Mouse (Mus musculus): ENCODE data around the gene Psap.
A peak's percentile ranks its signal among the peaks of the same experiment; 100 is the strongest.

The Psap gene

DNA sequence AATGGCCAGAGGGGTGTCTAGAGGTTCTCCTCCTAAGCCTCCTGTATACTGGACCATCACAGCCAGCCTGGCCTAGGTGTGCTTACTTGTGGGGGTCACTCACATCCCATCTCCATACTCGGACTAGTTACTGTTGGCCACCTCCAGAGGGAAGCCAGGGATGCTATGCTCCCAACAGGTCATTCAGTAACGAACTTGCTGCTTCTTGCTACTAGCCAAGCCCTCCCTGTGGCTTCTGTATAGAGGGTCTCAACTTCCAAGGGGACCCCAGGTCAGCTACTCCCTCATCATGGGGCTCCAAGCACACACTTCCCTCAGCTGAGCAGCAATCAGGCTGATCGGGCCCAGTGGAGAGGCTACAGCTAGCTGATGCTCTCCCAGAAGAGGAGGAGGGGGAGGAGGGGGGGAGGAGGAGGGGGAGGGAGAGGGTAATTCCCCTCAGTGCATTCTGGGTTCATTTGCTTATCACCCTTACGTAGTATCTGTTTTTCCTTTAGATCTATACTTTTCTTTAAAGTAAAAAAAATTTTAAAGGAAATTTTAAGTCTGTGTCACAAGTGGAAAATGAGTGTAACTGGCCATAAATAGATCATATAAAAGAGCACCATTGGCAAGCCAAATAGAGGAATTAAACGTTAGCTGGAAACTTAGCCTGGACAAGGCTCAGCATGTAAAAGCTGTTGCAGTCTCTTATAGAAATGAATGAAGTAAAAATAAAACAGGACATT lies 72.8 kb downstream of the Psap start:
- no peak for DNase-seq

DNA sequence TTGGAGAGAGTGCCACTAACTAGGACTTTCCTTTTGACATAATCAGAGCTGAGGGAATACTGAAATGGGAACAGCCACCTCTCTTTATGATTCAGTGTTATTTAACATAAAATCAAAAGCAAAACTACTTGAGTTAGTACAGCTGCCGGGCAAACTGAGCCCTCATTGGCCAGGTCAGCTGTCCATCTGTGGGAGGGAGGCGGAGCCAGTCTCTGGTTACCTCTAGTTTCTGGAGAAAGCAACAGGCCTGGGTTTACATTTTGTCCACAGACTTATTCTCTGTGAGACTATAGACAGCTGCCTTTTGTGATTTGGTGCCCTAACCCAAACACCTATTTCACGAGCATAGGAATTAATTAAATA lies 73.4 kb downstream of the Psap start:
- DNase-seq: peak; percentile 96

DNA sequence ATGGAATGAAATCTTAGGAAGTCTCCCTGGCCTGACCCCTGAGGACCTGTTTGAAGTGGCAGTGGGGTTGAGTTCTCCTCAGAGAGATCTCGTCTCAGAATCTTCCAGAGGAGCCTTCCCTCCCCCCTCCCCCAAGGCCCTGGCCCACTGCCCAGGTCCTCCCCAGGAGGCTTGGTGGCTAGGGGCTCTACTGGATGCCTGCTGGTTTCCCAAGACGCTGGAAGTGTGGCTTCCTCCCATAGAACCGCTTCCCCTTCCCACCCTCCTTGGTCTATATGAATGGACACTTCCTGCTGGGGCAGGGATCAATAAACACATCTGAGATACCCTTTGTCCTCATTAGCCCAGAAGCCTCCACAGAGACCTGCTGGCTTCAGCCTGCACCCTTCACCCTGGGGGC lies 73.8 kb downstream of the Psap start:
- peak; percentile 41 for DNase-seq

DNA sequence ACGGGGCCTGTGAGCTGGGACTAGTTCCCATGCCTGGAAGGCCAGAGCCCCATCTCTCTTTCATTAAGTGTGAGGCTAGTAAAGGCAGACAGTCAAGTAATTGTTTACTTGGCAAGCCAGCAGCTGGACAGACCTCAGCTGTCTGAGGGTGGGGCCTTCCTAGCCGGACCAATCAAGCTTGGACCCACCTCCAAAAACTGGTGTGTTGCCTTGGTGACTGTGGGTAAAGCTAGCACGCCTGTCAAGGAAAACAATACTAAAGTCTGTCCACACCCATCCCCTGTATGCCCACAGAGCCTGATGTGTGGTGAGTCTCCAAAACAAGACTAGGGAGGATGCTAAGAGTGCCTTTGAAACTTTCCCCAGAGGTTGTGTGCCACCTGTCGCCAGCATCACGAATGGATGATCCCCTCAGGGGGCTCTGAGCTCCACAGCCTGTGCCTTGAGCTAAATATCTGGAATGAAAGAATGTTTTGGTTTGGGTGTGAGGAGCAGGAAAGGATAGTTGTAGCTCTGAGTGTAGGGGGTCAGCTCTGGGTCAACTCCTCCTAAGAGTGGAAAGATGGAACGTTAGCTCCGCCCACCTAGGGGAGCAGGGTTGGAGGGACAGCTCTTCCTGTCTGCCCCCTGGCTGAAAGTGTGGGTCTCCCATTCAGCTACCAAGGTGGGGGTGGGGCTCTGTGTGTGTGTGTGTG lies 74.5 kb downstream of the Psap start:
- DNase-seq: peak; percentile 78
